Mouse (Mus musculus): ENCODE data around the gene Rtn1.
A peak's percentile ranks its signal among the peaks of the same experiment; 100 is the strongest.

DNA sequence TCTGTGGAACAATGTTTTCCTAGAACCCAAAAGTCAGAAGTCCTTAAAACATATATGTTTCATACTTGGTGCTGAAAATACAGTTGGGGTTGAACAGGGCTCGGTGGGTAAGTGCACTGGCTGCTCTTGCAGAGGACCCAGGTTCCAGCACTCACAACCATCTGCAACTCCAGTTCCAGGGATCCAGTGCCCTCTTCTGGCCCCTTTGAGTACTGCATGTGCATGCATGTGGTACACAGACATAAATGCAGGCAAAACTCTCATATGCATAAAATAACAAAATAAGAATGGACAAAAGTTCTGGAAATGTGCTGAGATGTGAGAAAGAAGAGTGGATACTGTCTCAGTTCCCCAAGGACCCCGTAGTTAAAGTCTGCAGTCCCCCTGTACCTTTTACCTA, 141.2 kb downstream of the Rtn1 start:
- TF ChIP-seq CTCF (IDR thresholded peaks at IDR 0.05; ENCODE audit: low read depth) (peak; percentile 17; the same call in 1 of the 2 replicates), EP300 (IDR thresholded peaks at IDR 0.05; ENCODE audit: low read depth) (no peak)
